In the genomic region with DNA sequence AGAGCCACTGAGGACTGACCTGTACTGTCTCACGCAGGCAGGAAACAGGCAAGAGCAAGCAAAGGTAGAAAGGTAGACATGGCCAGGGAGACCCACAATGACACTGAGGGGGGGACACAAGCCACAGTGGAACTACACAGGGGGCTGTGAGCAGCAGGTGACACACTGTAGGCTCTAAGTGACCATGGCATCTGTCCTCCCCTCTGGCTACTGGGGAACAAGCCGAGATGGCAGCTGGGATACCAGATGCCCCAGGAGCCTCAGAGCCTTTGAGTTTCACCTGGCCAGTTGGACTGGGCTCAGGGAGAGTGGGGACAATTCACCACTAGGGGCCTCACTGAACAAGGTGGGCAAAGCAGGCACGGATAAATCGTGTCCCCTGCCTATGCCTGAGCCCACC, we compare ENCODE assay signal across 21 mouse cellular contexts. TPM values are rescaled to one million over a fixed set of nuclear protein-coding genes. Genes with fewer than 3 reads are reported as not detected.
"Had no signal": no experiment of that assay in that cellular context is flagged by ENCODE, and none has a peak within 500 bp of the region (broad histone marks: within the 10 kb centered on the region; RNA-seq: fewer than 3 reads in every experiment).

No protein-coding gene starts in this region.

- H3K27ac ChIP-seq: kidney, embryonic 15.5 days; limb, embryonic 15.5 days; liver, embryonic 14.5 days; midbrain, embryonic 12.5 days; neural tube, embryonic 12.5 days had no signal

- H3K27me3 ChIP-seq: kidney, embryonic 15.5 days; limb, embryonic 15.5 days; midbrain, embryonic 12.5 days; neural tube, embryonic 12.5 days had no signal

- DNase-seq: kidney, adult 2 months; kidney, postnatal 14 days; layer of hippocampus, postnatal 36 days; lung, adult 18-20 months; lung, postnatal 36 days; right cerebral cortex, postnatal 14 days; thymus, postnatal 4 days had no signal

- H3K4me1 ChIP-seq: limb, embryonic 15.5 days; midbrain, embryonic 12.5 days; neural tube, embryonic 12.5 days had no signal

- H3K9ac ChIP-seq: kidney, embryonic 15.5 days; limb, embryonic 15.5 days; liver, embryonic 14.5 days; midbrain, embryonic 12.5 days; neural tube, embryonic 12.5 days had no signal

- H3K4me3 ChIP-seq: kidney, embryonic 15.5 days; limb, embryonic 15.5 days; midbrain, embryonic 12.5 days; neural tube, embryonic 12.5 days had no signal

- H3K4me2 ChIP-seq: kidney, embryonic 15.5 days; limb, embryonic 15.5 days; midbrain, embryonic 12.5 days; neural tube, embryonic 12.5 days had no signal

- H3K9me3 ChIP-seq: kidney, embryonic 15.5 days; limb, embryonic 15.5 days; midbrain, embryonic 12.5 days; neural tube, embryonic 12.5 days had no signal

RNA-seq across cellular contexts. Expression of gene Csdc2, which starts 15.8 kb away (rescaled TPM):
- total RNA-seq: megakaryocyte, adult 5-6 weeks; neutrophil, adult 5-6 weeks had no signal

RNA-seq across cellular contexts. Expression of gene 1700029P11Rik, which starts 28.0 kb away (rescaled TPM):
- total RNA-seq: layer of hippocampus, postnatal 36 days; left cerebral cortex, adult 8-10 months; left cerebral cortex, postnatal 25 days; megakaryocyte, adult 5-6 weeks; neutrophil, adult 5-6 weeks had no signal
- polyA plus RNA-seq: kidney, embryonic 15.5 days; large intestine, adult 2 months; limb, embryonic 11.5 days; limb, embryonic 15.5 days; liver, embryonic 14.5 days; lung, embryonic 16.5 days; midbrain, embryonic 12.5 days; neural tube, embryonic 12.5 days; spleen, adult 2 months; stomach, embryonic 16.5 days had no signal
